Mouse (Mus musculus) MEL (cell line): ENCODE data around the gene Creg1. TPM values are rescaled to one million over a fixed set of nuclear protein-coding genes. Genes with fewer than 3 reads are reported as not detected.

ENCODE experiments used
- DNase-seq: peaks from one replicate; pipeline ENCODE4 v3.0.0; 2011; ENCODE audit warnings: low read depth, low spot score
- H3K27ac ChIP-seq: 2 replicates; pipeline ENCODE4 v1.5.1; 2012; ENCODE audit warnings: low read depth, mild to moderate bottlenecking, control low read depth, low read length, moderate library complexity; ENCODE audit not compliant: control insufficient read depth
- H3K27me3 ChIP-seq, 2 experiments: fragments of 150-350 bp in 1 of 2; sonication (generic) in 1 of 2; 2 replicates each; pipeline ENCODE4 v1.6.1; 2012; ENCODE audit warnings: low read length in 2 of 2, mild to moderate bottlenecking in 2 of 2, improper control_type of control experiment in 1 of 2, moderate library complexity in 1 of 2; ENCODE audit not compliant: insufficient read depth in 2 of 2, control insufficient read depth in 1 of 2
- H3K36me3 ChIP-seq, 2 experiments: 2 replicates each; pipeline ENCODE4 v1.6.1; 2012 to 2014; ENCODE audit warnings: low read length in 2 of 2, improper control_type of control experiment in 1 of 2, inconsistent platforms in 1 of 2, mild to moderate bottlenecking in 1 of 2; ENCODE audit not compliant: insufficient read depth in 2 of 2, control insufficient read depth in 1 of 2
- H3K4me1 ChIP-seq, 2 experiments: fragments of 150-350 bp in 1 of 2; sonication (generic) in 1 of 2; 2 replicates each; pipeline ENCODE4 v1.6.1; 2012; ENCODE audit warnings: low read length in 2 of 2, improper control_type of control experiment in 1 of 2, mild to moderate bottlenecking in 1 of 2; ENCODE audit not compliant: insufficient read depth in 2 of 2, control insufficient read depth in 1 of 2
- H3K4me3 ChIP-seq, 2 experiments: fragments of 150-350 bp in 1 of 2; sonication (generic) in 1 of 2; 2 replicates each; pipeline ENCODE4 v1.5.1; 2012; ENCODE audit warnings: low read depth in 2 of 2, low read length in 2 of 2, mild to moderate bottlenecking in 2 of 2, moderate library complexity in 2 of 2, control low read depth in 1 of 2, improper control_type of control experiment in 1 of 2; ENCODE audit not compliant: control insufficient read depth in 1 of 2, insufficient read depth in 1 of 2
- H3K79me2 ChIP-seq: 2 replicates; pipeline ENCODE4 v1.6.1; 2012; ENCODE audit warnings: mild to moderate bottlenecking, low read length, moderate library complexity; ENCODE audit not compliant: control insufficient read depth, poor library complexity, insufficient read depth
- H3K9ac ChIP-seq: 2 replicates; pipeline ENCODE4 v1.6.1; 2012; ENCODE audit warnings: low read depth, mild to moderate bottlenecking, control low read depth, low read length, moderate library complexity; ENCODE audit not compliant: control insufficient read depth, poor library complexity, severe bottlenecking
- H3K9me3 ChIP-seq: fragments of 150-350 bp; sonication (generic); replicated peaks from 2 replicates; pipeline ENCODE4 v1.6.1; 2012; ENCODE audit warnings: mild to moderate bottlenecking, low read length, improper control_type of control experiment, moderate library complexity; ENCODE audit not compliant: insufficient read depth
- CHD2 ChIP-seq: IDR thresholded peaks from 2 replicates; pipeline ENCODE4 v1.6.1; 2011; ENCODE audit warnings: low read length, improper control_type of control experiment
- E2F4 ChIP-seq: IDR thresholded peaks from 2 replicates; pipeline ENCODE4 v1.6.1; 2011; ENCODE audit warnings: low read depth, low read length, improper control_type of control experiment, borderline replicate concordance
- ELF1 ChIP-seq: IDR thresholded peaks from 2 replicates; pipeline ENCODE4 v1.6.1; 2014; ENCODE audit warnings: low read depth, mild to moderate bottlenecking, inconsistent platforms, low read length, improper control_type of control experiment, moderate library complexity
- EP300 ChIP-seq, 2 experiments: IDR thresholded peaks; 2 replicates each; pipeline ENCODE4 v1.6.1; 2011; ENCODE audit warnings: improper control_type of control experiment in 2 of 2, low read length in 2 of 2, low read depth in 1 of 2, mild to moderate bottlenecking in 1 of 2
- JUND ChIP-seq: IDR thresholded peaks from 2 replicates; pipeline ENCODE4 v1.6.1; 2011; ENCODE audit warnings: low read depth, mild to moderate bottlenecking, improper control_type of control experiment, low read length
- MAFK ChIP-seq: IDR thresholded peaks from 2 replicates; pipeline ENCODE4 v1.6.1; 2011; ENCODE audit warnings: low read depth, mild to moderate bottlenecking, low read length, improper control_type of control experiment, borderline replicate concordance
- MAX ChIP-seq: IDR thresholded peaks from 2 replicates; pipeline ENCODE4 v1.6.1; 2011; ENCODE audit warnings: low read length, improper control_type of control experiment
- MEF2A ChIP-seq: IDR thresholded peaks from 2 replicates; pipeline ENCODE4 v1.6.1; 2014; ENCODE audit warnings: low read depth, mild to moderate bottlenecking, inconsistent platforms, low read length, improper control_type of control experiment; ENCODE audit not compliant: poor library complexity, insufficient replicate concordance, severe bottlenecking; ENCODE audit errors: extremely low read depth
- MXI1 ChIP-seq: IDR thresholded peaks from 2 replicates; pipeline ENCODE4 v1.6.1; 2011; ENCODE audit warnings: mild to moderate bottlenecking, low read depth, low read length, improper control_type of control experiment
- MYB ChIP-seq: IDR thresholded peaks from 2 replicates; pipeline ENCODE4 v1.6.1; 2011; ENCODE audit warnings: mild to moderate bottlenecking, low read depth, low read length, improper control_type of control experiment
- NELFE ChIP-seq: IDR thresholded peaks from 2 replicates; pipeline ENCODE4 v1.6.1; 2011; ENCODE audit warnings: low read depth, low read length, improper control_type of control experiment
- POLR2A ChIP-seq, 2 experiments: IDR thresholded peaks; 2 replicates each; pipeline ENCODE4 v1.6.1; 2011 to 2012; ENCODE audit warnings: low read length in 2 of 2, mild to moderate bottlenecking in 2 of 2, control low read depth in 1 of 2, improper control_type of control experiment in 1 of 2, low read depth in 1 of 2, moderate library complexity in 1 of 2; ENCODE audit not compliant: control insufficient read depth in 1 of 2, insufficient read depth in 1 of 2, poor library complexity in 1 of 2
- POLR2AphosphoS5 ChIP-seq: IDR thresholded peaks from 2 replicates; pipeline ENCODE4 v1.6.1; 2012; ENCODE audit warnings: low read depth, borderline replicate concordance, mild to moderate bottlenecking, inconsistent platforms, low read length, moderate library complexity, mixed read lengths
- RAD21 ChIP-seq: IDR thresholded peaks from 2 replicates; pipeline ENCODE4 v1.6.1; 2011; ENCODE audit warnings: mild to moderate bottlenecking, low read depth, low read length, improper control_type of control experiment
- RCOR1 ChIP-seq: IDR thresholded peaks from 2 replicates; pipeline ENCODE4 v1.6.1; 2012; ENCODE audit warnings: low read depth, mild to moderate bottlenecking, inconsistent platforms, low read length, improper control_type of control experiment
- SIN3A ChIP-seq: IDR thresholded peaks from 2 replicates; pipeline ENCODE4 v1.6.1; 2012; ENCODE audit warnings: low read length, improper control_type of control experiment, inconsistent platforms
- TAL1 ChIP-seq: IDR thresholded peaks from 2 replicates; pipeline ENCODE4 v1.6.1; 2012; ENCODE audit warnings: mild to moderate bottlenecking, inconsistent platforms, low read length, moderate library complexity, mixed read lengths
- TBP ChIP-seq: IDR thresholded peaks from 2 replicates; pipeline ENCODE4 v1.8.0; 2011; ENCODE audit warnings: low read depth, low read length, improper control_type of control experiment
- TCF12 ChIP-seq: IDR thresholded peaks from 2 replicates; pipeline ENCODE4 v1.6.1; 2014; ENCODE audit warnings: low read depth, mild to moderate bottlenecking, inconsistent platforms, low read length, improper control_type of control experiment, moderate library complexity
- USF2 ChIP-seq, 2 experiments: IDR thresholded peaks; 2 replicates each; pipeline ENCODE4 v1.6.1; 2011 to 2012; ENCODE audit warnings: improper control_type of control experiment in 2 of 2, low read length in 2 of 2, borderline replicate concordance in 1 of 2, inconsistent platforms in 1 of 2, low read depth in 1 of 2, mild to moderate bottlenecking in 1 of 2; ENCODE audit not compliant: insufficient read depth in 1 of 2
- polyA plus RNA-seq, 2 experiments: library from polyadenylated mRNA; stranded (reverse) in 1 of 2; unstranded in 1 of 2; fragments of >175 nt in 1 of 2; fragments of >200 nt in 1 of 2; gene quantifications; 2 replicates each; pipeline versions ENCODE4 v1.2.1 to v1.2.4; 2012; ENCODE audit warnings: low replicate concordance in 2 of 2, low read depth in 1 of 2; ENCODE audit not compliant: insufficient read length in 2 of 2, insufficient read depth in 1 of 2, missing spikeins in 1 of 2
- total RNA-seq: library from RNA; depleted of rRNA; stranded (reverse); fragments of 300-350 nt; gene quantifications from 2 replicates; pipeline ENCODE4 v1.2.3, GENCODE M21; 2012

Gene Creg1
- total and polyA plus RNA-seq, 3 experiments: 83.6 to 184 TPM; not detected in 1

- H3K36me3 ChIP-seq: no peaks in the 10 kb centered on the region
- H3K79me2 ChIP-seq: no peaks in the 10 kb centered on the region
- no peaks in the 10 kb centered on the region for H3K27me3 ChIP-seq
- H3K27ac ChIP-seq: no peak overlapping the region
- no peak for TF ChIP-seq TBP
- TF ChIP-seq TCF12: no peak
- no peak for TF ChIP-seq POLR2AphosphoS5
- no peak for DNase-seq
- H3K4me1 ChIP-seq: no peaks in the 10 kb centered on the region
- no peaks in the 10 kb centered on the region for H3K9me3 ChIP-seq
- no peak overlapping the region for H3K9ac ChIP-seq
- H3K4me3 ChIP-seq: no peak overlapping the region
These were observed 26.4 kb downstream of the Creg1 start for GRCm38 (mm10) chr1:165789963-165790362.

GRCm38 (mm10) chr1:165790461-165791210 is 27.1 kb downstream of the Creg1 start:
- Histone ChIP-seq H3K79me2 (no peaks in the 10 kb centered on the region), H3K4me1 (no peaks in the 10 kb centered on the region), H3K27me3 (no peaks in the 10 kb centered on the region), H3K27ac (no peak overlapping the region), H3K9me3 (no peaks in the 10 kb centered on the region), H3K9ac (no peak overlapping the region), H3K4me3 (no peak overlapping the region), H3K36me3 (no peaks in the 10 kb centered on the region)
- TF ChIP-seq NELFE: no peak
- no peak for TF ChIP-seq E2F4
- TF ChIP-seq RAD21: no peak
- no peak for TF ChIP-seq SIN3A
- TF ChIP-seq MAFK: no peak
- TF ChIP-seq POLR2A (IDR thresholded peaks at IDR 0.05; ENCODE audit: control insufficient read depth in 1 of 2, insufficient read depth in 1 of 2, low read depth in 1 of 2, low read length in 2 of 2, poor library complexity in 1 of 2): no peak
- no peak for TF ChIP-seq MAX
- TF ChIP-seq ELF1: no peak
- no peak for TF ChIP-seq USF2 (IDR thresholded peaks at IDR 0.05; ENCODE audit: borderline replicate concordance in 1 of 2, insufficient read depth in 1 of 2, low read depth in 1 of 2, low read length in 2 of 2)
- TF ChIP-seq TAL1: no peak
- TF ChIP-seq POLR2AphosphoS5: no peak
- TF ChIP-seq RCOR1: no peak
- no peak for DNase-seq

- Histone ChIP-seq H3K9me3 (no peaks in the 10 kb centered on the region), H3K4me1 (no peaks in the 10 kb centered on the region), H3K36me3 (no peaks in the 10 kb centered on the region), H3K27me3 (no peaks in the 10 kb centered on the region), H3K4me3 (no peak overlapping the region), H3K27ac (no peak overlapping the region), H3K79me2 (no peaks in the 10 kb centered on the region), H3K9ac (no peak overlapping the region)
- no peak for TF ChIP-seq CHD2
- TF ChIP-seq MXI1: no peak
- TF ChIP-seq EP300 (IDR thresholded peaks at IDR 0.05; ENCODE audit: low read depth in 1 of 2, low read length in 2 of 2): no peak
- TF ChIP-seq TBP: no peak
- no peak for TF ChIP-seq JUND
- no peak for TF ChIP-seq MAX
- no peak for TF ChIP-seq RCOR1
- no peak for TF ChIP-seq MEF2A
- TF ChIP-seq SIN3A: no peak
- no peak for TF ChIP-seq MYB
- no peak for DNase-seq
These were observed 27.9 kb downstream of the Creg1 start for GRCm38 (mm10) chr1:165791411-165791810.
